Mouse (Mus musculus): Measurements from ENCODE around the gene Vdac2. TPM values are rescaled to one million over a fixed set of nuclear protein-coding genes. Genes with fewer than 3 reads are reported as not detected.

The Vdac2 gene
- total and polyA plus RNA-seq, 2 experiments = 89.3 to 108 TPM

- TF ChIP-seq CTCF (IDR thresholded peaks at IDR 0.05; ENCODE audit: low read depth, low read length) = no peak
- no peak for TF ChIP-seq POLR2A (IDR thresholded peaks at IDR 0.05; ENCODE audit: extremely low read depth, insufficient read depth, low read length)
Observed at GRCm38 (mm10) chr14:21791722-21792121, 33.3 kb upstream of the Vdac2 start.

GRCm38 (mm10) chr14:21792250-21792649 is 32.8 kb upstream of the Vdac2 start:
- no peaks in the 10 kb centered on the region; the same call in 1 of the 2 replicates for H3K79me2 ChIP-seq (ENCODE audit: control insufficient read depth, insufficient read depth, low read length)
- TF ChIP-seq CTCF (IDR thresholded peaks at IDR 0.05; ENCODE audit: low read depth, low read length) (no peak), POLR2A (IDR thresholded peaks at IDR 0.05; ENCODE audit: extremely low read depth, insufficient read depth, low read length) (no peak)
- H3K36me3 ChIP-seq (ENCODE audit: control insufficient read depth, insufficient read depth, low read length) = peaks cover 14% of the 10 kb centered on the region
- no peaks in the 10 kb centered on the region for H3K27me3 ChIP-seq (ENCODE audit: control insufficient read depth, insufficient read depth, low read length)
- no peak overlapping the region for H3K9ac ChIP-seq (ENCODE audit: low read depth, low read length)
- 96% methylated on average over 6 of the region's 6 CpGs for whole genome bisulfite sequencing
- H3K27ac ChIP-seq (replicated peaks; ENCODE audit: insufficient read depth, low read depth, low read length) = no peak overlapping the region
- H3K4me3 ChIP-seq (ENCODE audit: insufficient read depth, low read depth, low read length) = no peak overlapping the region
- no peak for DNase-seq (ENCODE audit: extremely low read depth, low read depth, low spot score)
- H3K4me1 ChIP-seq (ENCODE audit: control insufficient read depth, insufficient read depth, low read length) = peaks cover 5% of the 10 kb centered on the region

More at GRCm38 (mm10) chr14:21791722-21792121, 33.3 kb upstream of the Vdac2 start:
- H3K79me2 ChIP-seq (ENCODE audit: control insufficient read depth, insufficient read depth, low read length) = no peaks in the 10 kb centered on the region; the same call in 1 of the 2 replicates
- H3K4me1 ChIP-seq (ENCODE audit: control insufficient read depth, insufficient read depth, low read length) = peaks cover 5% of the 10 kb centered on the region
- H3K9ac ChIP-seq (ENCODE audit: low read depth, low read length) = no peak overlapping the region
- no peak overlapping the region for H3K4me3 ChIP-seq (ENCODE audit: insufficient read depth, low read depth, low read length)
- H3K36me3 ChIP-seq (ENCODE audit: control insufficient read depth, insufficient read depth, low read length) = peaks cover 15% of the 10 kb centered on the region
- 85% methylated on average over 4 of the region's 4 CpGs for WGBS
- no peak for DNase-seq (ENCODE audit: extremely low read depth, low read depth, low spot score)
- H3K27me3 ChIP-seq (ENCODE audit: control insufficient read depth, insufficient read depth, low read length) = no peaks in the 10 kb centered on the region
- H3K27ac ChIP-seq (replicated peaks; ENCODE audit: insufficient read depth, low read depth, low read length) = no peak overlapping the region

GRCm38 (mm10) chr14:21800641-21801040 is 24.4 kb upstream of the Vdac2 start:
- DNase-seq (ENCODE audit: extremely low read depth, low read depth, low spot score) = no peak
- Histone ChIP-seq H3K4me3 (ENCODE audit: insufficient read depth, low read depth, low read length) (no peak overlapping the region), H3K36me3 (ENCODE audit: control insufficient read depth, insufficient read depth, low read length) (peaks cover 3% of the 10 kb centered on the region; the same call in 1 of the 2 replicates), H3K9ac (ENCODE audit: low read depth, low read length) (no peak overlapping the region), H3K27me3 (ENCODE audit: control insufficient read depth, insufficient read depth, low read length) (no peaks in the 10 kb centered on the region), H3K79me2 (ENCODE audit: control insufficient read depth, insufficient read depth, low read length) (no peaks in the 10 kb centered on the region), H3K4me1 (ENCODE audit: control insufficient read depth, insufficient read depth, low read length) (no peaks in the 10 kb centered on the region), H3K27ac (replicated peaks; ENCODE audit: insufficient read depth, low read depth, low read length) (no peak overlapping the region)
- TF ChIP-seq POLR2A (IDR thresholded peaks at IDR 0.05; ENCODE audit: extremely low read depth, insufficient read depth, low read length) (no peak), CTCF (IDR thresholded peaks at IDR 0.05; ENCODE audit: low read depth, low read length) (no peak)
- 97% methylated on average over 4 of the region's 4 CpGs for WGBS

DNA sequence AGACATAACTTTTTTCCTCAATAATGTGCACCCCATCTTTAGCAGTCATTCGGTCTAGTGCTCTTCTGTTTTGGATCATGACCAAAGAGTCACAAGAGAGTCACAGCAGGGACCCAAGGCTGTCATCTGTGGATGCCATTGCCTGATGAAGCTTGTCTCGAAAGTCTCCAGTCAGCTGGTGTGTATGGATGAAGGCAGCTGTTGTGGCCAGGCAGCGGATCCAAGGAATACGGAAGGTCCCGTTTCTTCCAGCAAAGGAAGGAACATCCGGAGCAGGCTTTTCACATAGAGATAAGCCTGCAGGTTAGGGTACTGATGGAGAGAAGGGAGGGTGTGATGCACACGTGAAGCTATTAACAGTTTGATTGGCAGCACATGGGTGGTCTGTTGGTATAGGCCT is 23.4 kb upstream of the Vdac2 start:
- WGBS = 93% methylated on average over 7 of the region's 7 CpGs

GRCm38 (mm10) chr14:21802543-21803206 is 22.4 kb upstream of the Vdac2 start:
- Histone ChIP-seq H3K9ac (ENCODE audit: low read depth, low read length) (no peak overlapping the region), H3K79me2 (ENCODE audit: control insufficient read depth, insufficient read depth, low read length) (no peaks in the 10 kb centered on the region), H3K4me3 (ENCODE audit: insufficient read depth, low read depth, low read length) (no peak overlapping the region), H3K36me3 (ENCODE audit: control insufficient read depth, insufficient read depth, low read length) (peaks cover 3% of the 10 kb centered on the region; the same call in 1 of the 2 replicates), H3K27me3 (ENCODE audit: control insufficient read depth, insufficient read depth, low read length) (no peaks in the 10 kb centered on the region), H3K4me1 (ENCODE audit: control insufficient read depth, insufficient read depth, low read length) (no peaks in the 10 kb centered on the region), H3K27ac (replicated peaks; ENCODE audit: insufficient read depth, low read depth, low read length) (no peak overlapping the region)
- no peak for DNase-seq (ENCODE audit: extremely low read depth, low read depth, low spot score)
- TF ChIP-seq POLR2A (IDR thresholded peaks at IDR 0.05; ENCODE audit: extremely low read depth, insufficient read depth, low read length) (no peak), CTCF (IDR thresholded peaks at IDR 0.05; ENCODE audit: low read depth, low read length) (no peak)
- WGBS = 96% methylated on average over 6 of the region's 6 CpGs

More for the DNA sequence above, 23.4 kb upstream of the Vdac2 start:
- no peaks in the 10 kb centered on the region for H3K4me1 ChIP-seq (ENCODE audit: control insufficient read depth, insufficient read depth, low read length)
- peaks cover 3% of the 10 kb centered on the region; the same call in 1 of the 2 replicates for H3K36me3 ChIP-seq (ENCODE audit: control insufficient read depth, insufficient read depth, low read length)
- no peak for TF ChIP-seq POLR2A (IDR thresholded peaks at IDR 0.05; ENCODE audit: extremely low read depth, insufficient read depth, low read length)
- no peak for TF ChIP-seq CTCF (IDR thresholded peaks at IDR 0.05; ENCODE audit: low read depth, low read length)
- H3K9ac ChIP-seq (ENCODE audit: low read depth, low read length) = no peak overlapping the region
- H3K27ac ChIP-seq (replicated peaks; ENCODE audit: insufficient read depth, low read depth, low read length) = no peak overlapping the region
- no peaks in the 10 kb centered on the region for H3K27me3 ChIP-seq (ENCODE audit: control insufficient read depth, insufficient read depth, low read length)
- DNase-seq (ENCODE audit: extremely low read depth, low read depth, low spot score) = no peak
- H3K4me3 ChIP-seq (ENCODE audit: insufficient read depth, low read depth, low read length) = no peak overlapping the region
- no peaks in the 10 kb centered on the region for H3K79me2 ChIP-seq (ENCODE audit: control insufficient read depth, insufficient read depth, low read length)

DNA sequence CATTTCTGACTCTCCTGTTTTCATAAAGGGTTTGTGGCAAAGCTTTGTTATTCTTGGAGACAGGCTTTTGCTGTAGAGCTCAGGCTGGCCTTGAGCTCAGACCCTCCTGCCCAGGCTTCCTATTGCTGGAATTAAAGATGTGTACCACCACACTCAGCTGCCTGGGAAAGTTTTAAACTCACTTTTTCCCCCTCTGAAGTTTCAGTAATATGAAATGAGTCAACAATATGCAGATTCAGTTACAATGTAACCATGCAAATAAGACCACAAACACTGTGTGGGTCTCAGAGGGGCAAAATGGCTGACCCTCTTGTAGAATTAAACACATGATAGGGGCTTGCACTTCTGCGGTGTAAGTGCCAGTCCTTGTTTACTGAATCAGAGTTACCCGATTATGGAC is 18.8 kb upstream of the Vdac2 start:
- Histone ChIP-seq H3K27me3 (ENCODE audit: control insufficient read depth, insufficient read depth, low read length) (no peaks in the 10 kb centered on the region), H3K27ac (replicated peaks; ENCODE audit: insufficient read depth, low read depth, low read length) (no peak overlapping the region), H3K79me2 (ENCODE audit: control insufficient read depth, insufficient read depth, low read length) (no peaks in the 10 kb centered on the region), H3K36me3 (ENCODE audit: control insufficient read depth, insufficient read depth, low read length) (no peaks in the 10 kb centered on the region), H3K4me3 (ENCODE audit: insufficient read depth, low read depth, low read length) (no peak overlapping the region), H3K4me1 (ENCODE audit: control insufficient read depth, insufficient read depth, low read length) (peaks cover 2% of the 10 kb centered on the region; the same call in 1 of the 2 replicates), H3K9ac (ENCODE audit: low read depth, low read length) (no peak overlapping the region)
- DNase-seq (ENCODE audit: extremely low read depth, low read depth, low spot score) = no peak
- TF ChIP-seq CTCF (IDR thresholded peaks at IDR 0.05; ENCODE audit: low read depth, low read length) (no peak), POLR2A (IDR thresholded peaks at IDR 0.05; ENCODE audit: extremely low read depth, insufficient read depth, low read length) (no peak)
- 94% methylated on average over 2 of the region's 2 CpGs for WGBS
